Mouse (Mus musculus) midbrain, postnatal 0 days (tissue): Measurements from ENCODE around the gene Ssbp3. TPM values are rescaled to one million over a fixed set of nuclear protein-coding genes. Genes with fewer than 3 reads are reported as not detected.

ENCODE experiments used
- ATAC-seq: fragments of 200-750 bp; cut with Nextera tagmentation; 2 replicates; pipeline ENCODE4 v1.8.0; 2017; ENCODE audit warnings: moderate number of reproducible peaks, mild to moderate bottlenecking, moderate TSS enrichment, moderate library complexity; ENCODE audit not compliant: low FRiP score
- DNase-seq: peaks from one replicate; pipeline ENCODE4 v3.0.0-alpha.2; 2015; ENCODE audit warnings: low spot score
- H3K27ac ChIP-seq: fragments of 300-500 bp; sonication (generic); 2 replicates; pipeline ENCODE4 v1.5.1; 2014; ENCODE audit warnings: low read depth, mild to moderate bottlenecking, low read length, mixed read lengths
- H3K27me3 ChIP-seq: fragments of 300-500 bp; sonication (generic); 2 replicates; pipeline ENCODE4 v1.6.1; 2014; ENCODE audit warnings: low read length, control low read depth, mixed read lengths; ENCODE audit not compliant: insufficient read depth
- H3K36me3 ChIP-seq: fragments of 300-500 bp; sonication (generic); 2 replicates; pipeline ENCODE4 v1.6.1; 2014; ENCODE audit warnings: low read length, control low read depth, mixed read lengths; ENCODE audit not compliant: insufficient read depth
- H3K4me1 ChIP-seq: fragments of 300-500 bp; sonication (generic); 2 replicates; pipeline ENCODE4 v1.6.1; 2014; ENCODE audit warnings: mild to moderate bottlenecking, control low read depth, antibody characterized with exemption, low read length, mixed read lengths; ENCODE audit not compliant: insufficient read depth
- H3K4me2 ChIP-seq: fragments of 300-500 bp; sonication (generic); 2 replicates; pipeline ENCODE4 v1.6.1; 2014; ENCODE audit warnings: low read depth, mild to moderate bottlenecking, low read length, mixed read lengths; ENCODE audit not compliant: poor library complexity, severe bottlenecking
- H3K4me3 ChIP-seq: fragments of 300-500 bp; sonication (generic); 2 replicates; pipeline ENCODE4 v1.5.1; 2014; ENCODE audit warnings: low read depth, mild to moderate bottlenecking, low read length, moderate library complexity
- H3K9ac ChIP-seq: fragments of 300-500 bp; sonication (generic); replicated peaks from 2 replicates; pipeline ENCODE4 v1.6.1; 2014; ENCODE audit warnings: mild to moderate bottlenecking, low read length, moderate library complexity, mixed read lengths; ENCODE audit not compliant: poor library complexity, severe bottlenecking
- H3K9me3 ChIP-seq: fragments of 300-500 bp; sonication (generic); 2 replicates; pipeline ENCODE4 v1.6.1; 2016; ENCODE audit warnings: low read length, control low read depth
- CTCF ChIP-seq: IDR thresholded peaks from 2 replicates; pipeline ENCODE4 v1.5.1; 2016; ENCODE audit warnings: antibody characterized with exemption, mild to moderate bottlenecking
- WGBS: fragments of 180-500 bp; shearing (Covaris S2); extraction: QIAGEN DNeasy Blood & Tissue Kit; methylation state at CpG from one replicate; pipeline ENCODE4 v1.1.7; 2014; 5-methylcytosine and 5-hydroxymethylcytosine counted together
- polyA plus RNA-seq: library from polyadenylated mRNA; unstranded; fragments of >200 nt; fragmentation: Nextera tagmentation; extraction: Ambion mirVana; gene quantifications from 2 replicates; pipeline ENCODE4 v1.2.1, GENCODE M21; 2015
- total RNA-seq: library from RNA; depleted of rRNA; stranded (reverse); fragments of >200 nt; gene quantifications from 2 replicates; pipeline ENCODE4 v1.2.3, GENCODE M21; 2014

The Ssbp3 gene
- total and polyA plus RNA-seq, 2 experiments from 2014 or later, result 126 to 172 TPM

DNA sequence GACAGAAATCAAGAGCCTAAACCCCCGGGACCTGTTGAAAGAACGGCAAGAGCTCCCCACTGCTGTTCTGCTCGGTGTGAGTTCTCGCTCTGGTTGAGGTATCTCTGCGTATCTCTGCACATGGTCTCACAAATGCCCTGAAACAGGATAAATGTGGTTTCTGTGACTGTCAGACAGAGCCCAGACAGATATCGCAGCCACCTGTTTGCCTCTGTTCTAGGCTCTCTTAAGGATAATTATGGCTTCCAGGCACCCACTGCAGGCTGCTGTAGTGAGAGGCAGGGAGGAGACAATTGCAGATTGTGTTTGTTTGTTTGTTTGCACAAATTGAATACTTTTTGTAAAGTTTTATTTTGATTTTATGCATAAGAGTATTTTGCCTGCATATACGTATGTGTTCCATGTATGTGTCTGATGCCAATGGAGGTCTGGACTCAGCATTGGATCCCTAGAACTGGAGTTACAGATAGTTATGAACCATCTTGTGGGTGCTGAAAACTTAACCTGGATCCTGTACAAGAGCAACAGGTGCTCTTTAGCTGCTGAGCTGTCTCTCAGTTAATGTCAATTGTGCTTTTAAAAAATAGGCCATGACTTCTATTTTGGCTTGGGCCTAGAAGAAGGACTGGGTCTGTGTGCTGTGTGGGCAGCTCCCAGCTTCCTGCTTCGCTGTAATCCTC lies 101.0 kb downstream of the Ssbp3 start:
- WGBS, result 85% methylated on average over 8 of the region's 8 CpGs
- Histone ChIP-seq H3K9me3 (no peaks in the 10 kb centered on the region), H3K4me1 (peaks cover 9% of the 10 kb centered on the region), H3K4me2 (no peak overlapping the region), H3K4me3 (no peak overlapping the region), H3K27ac (no peak overlapping the region), H3K36me3 (no peaks in the 10 kb centered on the region), H3K9ac (no peak overlapping the region), H3K27me3 (no peaks in the 10 kb centered on the region)
- no peak for TF ChIP-seq CTCF
- ATAC-seq (no peak), DNase-seq (no peak)

DNA sequence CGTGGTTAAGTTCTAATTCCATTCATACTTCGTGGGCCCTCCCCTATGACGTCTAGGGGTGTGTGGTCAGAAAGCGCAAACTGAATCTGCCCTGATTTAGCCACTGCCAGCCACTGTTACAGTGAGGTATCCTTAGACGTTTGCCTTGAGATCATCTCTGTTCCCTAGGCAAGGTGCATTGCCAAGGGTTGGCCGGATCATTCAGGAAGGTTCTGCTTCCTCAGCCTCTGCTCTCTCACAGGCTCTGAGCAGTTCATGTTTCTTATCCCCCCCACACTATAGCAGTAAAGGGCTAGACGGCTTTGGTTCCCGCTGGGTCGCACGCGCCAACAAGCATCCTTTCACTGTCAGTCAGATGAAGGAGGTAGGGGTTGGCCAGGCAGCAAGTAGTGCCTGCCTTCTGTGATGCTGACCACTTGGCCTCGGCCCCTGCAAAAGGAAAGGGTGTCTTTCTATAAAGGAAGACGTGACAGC lies 101.5 kb downstream of the Ssbp3 start:
- Histone ChIP-seq H3K9ac (no peak overlapping the region), H3K36me3 (no peaks in the 10 kb centered on the region), H3K4me2 (no peak overlapping the region), H3K27ac (peak overlapping the region; percentile 18; the same call in 1 of the 2 replicates), H3K4me1 (peaks cover 9% of the 10 kb centered on the region), H3K9me3 (no peaks in the 10 kb centered on the region), H3K4me3 (no peak overlapping the region), H3K27me3 (no peaks in the 10 kb centered on the region)
- no peak for ATAC-seq
- no peak for DNase-seq
- WGBS, result 67% methylated on average over 13 of the region's 13 CpGs
- no peak for TF ChIP-seq CTCF

DNA sequence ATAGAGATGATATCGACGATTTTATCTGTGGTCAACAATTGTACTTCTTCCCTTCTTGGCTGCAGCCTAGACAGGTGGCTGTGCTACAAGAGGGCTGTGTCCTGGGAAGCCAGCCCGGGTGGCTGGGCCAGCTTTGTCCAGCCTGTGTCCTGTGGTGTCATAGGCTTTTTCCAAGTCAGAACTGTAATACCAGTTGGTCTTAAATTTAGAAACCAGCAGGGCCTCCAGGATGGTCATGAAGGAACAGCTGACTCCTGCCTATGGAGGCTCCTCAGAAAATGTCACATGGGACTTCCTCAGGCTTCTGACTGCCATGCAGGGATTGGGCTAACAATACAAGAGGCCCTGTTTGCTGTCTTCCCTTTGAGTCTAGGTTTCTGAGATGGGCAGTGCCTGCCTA lies 102.1 kb downstream of the Ssbp3 start:
- no peak for ATAC-seq

DNA sequence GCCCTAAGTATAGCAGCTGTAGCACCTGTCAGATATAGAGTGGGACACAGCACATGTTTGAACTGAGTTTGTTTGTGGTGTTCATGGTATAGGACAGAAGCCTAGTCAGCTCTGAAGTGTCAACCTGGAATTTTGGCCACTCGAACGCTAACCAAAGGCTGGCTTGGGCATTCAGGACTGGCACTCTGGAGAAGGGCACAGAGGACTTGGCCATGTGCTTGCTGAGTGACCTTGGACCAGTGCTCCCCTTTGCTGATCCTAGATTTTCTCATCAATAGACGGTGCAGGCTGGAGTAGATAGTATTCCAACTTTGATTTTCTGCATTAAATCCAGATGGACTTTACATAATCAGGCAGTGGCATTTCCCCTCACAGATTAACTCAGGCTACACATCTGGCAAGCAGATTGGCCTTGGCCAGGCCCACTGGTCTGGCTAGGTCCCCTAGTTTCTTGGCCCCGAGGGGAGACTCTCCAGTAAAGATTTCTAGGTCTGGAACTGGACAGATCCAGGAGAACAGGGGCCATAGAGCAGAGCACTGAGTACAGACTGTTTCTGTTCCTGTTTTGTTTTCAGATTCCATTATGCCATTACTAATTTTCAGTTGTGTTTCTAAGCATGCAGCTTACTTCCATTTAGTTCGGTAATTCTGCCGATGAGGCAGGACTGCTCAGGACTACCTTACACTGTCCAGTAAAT lies 102.8 kb downstream of the Ssbp3 start:
- TF ChIP-seq CTCF, result no peak
- Histone ChIP-seq H3K27me3 (no peaks in the 10 kb centered on the region), H3K27ac (no peak overlapping the region), H3K9ac (no peak overlapping the region), H3K4me2 (no peak overlapping the region), H3K36me3 (no peaks in the 10 kb centered on the region), H3K4me1 (peaks cover 9% of the 10 kb centered on the region), H3K9me3 (no peaks in the 10 kb centered on the region), H3K4me3 (no peak overlapping the region)
- ATAC-seq, result no peak
- no peak for DNase-seq
- WGBS, result 82% methylated on average over 6 of the region's 6 CpGs

More for the DNA sequence above, 102.1 kb downstream of the Ssbp3 start:
- no peak for TF ChIP-seq CTCF
- H3K36me3 ChIP-seq, result no peaks in the 10 kb centered on the region
- H3K27me3 ChIP-seq, result no peaks in the 10 kb centered on the region
- no peak overlapping the region for H3K4me2 ChIP-seq
- H3K4me3 ChIP-seq, result no peak overlapping the region
- no peaks in the 10 kb centered on the region for H3K9me3 ChIP-seq
- H3K9ac ChIP-seq, result no peak overlapping the region
- WGBS, result 84% methylated on average over 3 of the region's 3 CpGs
- peak overlapping the region; percentile 18; the same call in 1 of the 2 replicates for H3K27ac ChIP-seq
- DNase-seq, result no peak
- H3K4me1 ChIP-seq, result peaks cover 9% of the 10 kb centered on the region

DNA sequence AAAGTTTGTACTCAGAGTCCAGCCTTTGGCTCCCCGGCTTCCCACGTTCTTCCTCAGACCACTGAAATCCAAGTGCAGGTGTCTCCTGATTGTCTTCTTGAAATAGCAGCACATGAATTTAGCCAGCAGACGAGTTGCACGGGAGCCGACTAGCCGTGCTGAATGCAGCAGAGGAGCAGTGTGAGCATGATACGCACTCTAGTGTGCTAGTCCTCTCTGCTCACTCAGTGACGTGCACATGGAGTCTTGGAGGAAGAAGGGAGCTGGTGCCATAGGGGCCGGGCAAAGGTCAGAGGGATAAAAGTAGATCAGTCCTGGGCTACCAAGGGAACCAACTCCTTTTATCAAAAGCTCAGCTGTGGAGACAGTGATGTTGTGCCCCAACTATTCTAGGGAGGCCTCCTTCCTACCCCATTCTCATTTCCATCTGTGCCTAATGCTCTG lies 103.3 kb downstream of the Ssbp3 start:
- DNase-seq (no peak), ATAC-seq (no peak)
- H3K4me2 ChIP-seq, result no peak overlapping the region
- no peaks in the 10 kb centered on the region for H3K9me3 ChIP-seq
- TF ChIP-seq CTCF, result no peak
- H3K27ac ChIP-seq, result no peak overlapping the region
- H3K27me3 ChIP-seq, result no peaks in the 10 kb centered on the region
- H3K9ac ChIP-seq, result no peak overlapping the region
- no peak overlapping the region for H3K4me3 ChIP-seq
- 77% methylated on average over 9 of the region's 9 CpGs for WGBS
- H3K4me1 ChIP-seq, result peaks cover 13% of the 10 kb centered on the region
- no peaks in the 10 kb centered on the region for H3K36me3 ChIP-seq

DNA sequence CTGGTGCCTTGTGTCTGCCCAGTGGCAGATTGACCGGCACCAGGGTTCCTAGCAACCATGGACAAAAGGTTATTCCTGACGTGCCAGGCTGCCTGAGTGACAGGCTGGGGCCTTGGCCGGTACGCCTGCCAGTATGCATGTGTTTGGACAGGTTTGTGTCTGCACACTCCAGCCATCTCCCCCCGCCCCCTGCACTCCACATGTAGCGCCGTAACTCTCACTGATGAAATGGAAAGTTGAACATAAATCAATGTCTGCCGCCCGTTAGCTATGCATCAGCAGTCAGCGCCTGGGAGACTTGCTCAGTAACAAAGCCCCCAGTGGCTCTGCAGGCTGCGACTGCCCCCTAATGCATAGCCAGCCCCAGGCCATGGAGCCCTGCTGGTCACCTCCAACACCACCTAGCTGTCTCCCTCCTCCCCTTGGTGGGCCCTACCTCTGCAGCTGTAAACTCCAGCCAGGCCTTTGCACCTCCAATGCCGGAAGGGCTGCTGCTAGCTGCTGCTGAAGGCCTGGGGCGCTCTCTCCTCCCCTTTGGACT lies 105.5 kb downstream of the Ssbp3 start:
- Histone ChIP-seq H3K9ac (0 out of 2 replicates have a peak overlapping the region, but pooled peaks have one; percentile 24), H3K27me3 (no peaks in the 10 kb centered on the region), H3K9me3 (no peaks in the 10 kb centered on the region), H3K4me2 (no peak overlapping the region), H3K4me1 (peaks cover 26% of the 10 kb centered on the region), H3K36me3 (no peaks in the 10 kb centered on the region), H3K27ac (peak overlapping the region; percentile 19), H3K4me3 (no peak overlapping the region)
- ATAC-seq (peak; percentile 45; the same call in 1 of the 2 replicates), DNase-seq (peak; percentile 70)
- WGBS, result 41% methylated on average over 13 of the region's 13 CpGs
- TF ChIP-seq CTCF, result peak; percentile 46
